Mouse (Mus musculus) intestine, postnatal 0 days (tissue): Measurements from ENCODE around the gene BC051019. TPM values are rescaled to one million over a fixed set of nuclear protein-coding genes. Genes with fewer than 3 reads are reported as not detected.

Source experiments
- ATAC-seq: fragments of 200-750 bp; cut with Nextera tagmentation; 2 replicates; pipeline ENCODE4 v1.8.0; 2017; ENCODE audit warnings: mild to moderate bottlenecking, moderate TSS enrichment, moderate library complexity
- H3K27ac ChIP-seq: fragments of 300-500 bp; sonication (generic); 2 replicates; pipeline ENCODE4 v1.5.1; 2014; ENCODE audit warnings: mild to moderate bottlenecking, low read depth, low read length, moderate library complexity
- H3K27me3 ChIP-seq: fragments of 300-500 bp; sonication (generic); replicated peaks from 2 replicates; pipeline ENCODE4 v1.6.1; 2014; ENCODE audit warnings: low read length, mixed read lengths; ENCODE audit not compliant: control insufficient read depth, insufficient read depth
- H3K36me3 ChIP-seq: fragments of 300-500 bp; sonication (generic); 2 replicates; pipeline ENCODE4 v1.6.1; 2014; ENCODE audit warnings: mild to moderate bottlenecking, moderate library complexity; ENCODE audit not compliant: control insufficient read depth, insufficient read depth
- H3K4me1 ChIP-seq: fragments of 300-500 bp; sonication (generic); replicated peaks from 2 replicates; pipeline ENCODE4 v1.6.1; 2014; ENCODE audit warnings: antibody characterized with exemption, low read length, mixed read lengths; ENCODE audit not compliant: control insufficient read depth, insufficient read depth
- H3K4me2 ChIP-seq: fragments of 300-500 bp; sonication (generic); replicated peaks from 2 replicates; pipeline ENCODE4 v1.6.1; 2014; ENCODE audit warnings: low read depth, mild to moderate bottlenecking, moderate library complexity
- H3K4me3 ChIP-seq: fragments of 300-500 bp; sonication (generic); 2 replicates; pipeline ENCODE4 v1.5.1; 2014; ENCODE audit warnings: low read depth, low read length
- H3K9ac ChIP-seq: fragments of 300-500 bp; sonication (generic); 2 replicates; pipeline ENCODE4 v1.6.1; 2014; ENCODE audit warnings: mild to moderate bottlenecking, low read depth, low read length
- H3K9me3 ChIP-seq: fragments of 300-500 bp; sonication (generic); 2 replicates; pipeline ENCODE4 v1.6.1; 2016; ENCODE audit warnings: mixed run types; ENCODE audit not compliant: control insufficient read depth
- CTCF ChIP-seq: sonication (generic); IDR thresholded peaks from 2 replicates; pipeline ENCODE4 v1.5.1; 2016; ENCODE audit warnings: low read depth, mild to moderate bottlenecking, control low read depth, antibody characterized with exemption, moderate library complexity
- WGBS: fragments of 180-500 bp; shearing (Covaris S2); extraction: QIAGEN DNeasy Blood & Tissue Kit; methylation state at CpG from one replicate; pipeline ENCODE4 v1.1.7; 2014; 5-methylcytosine and 5-hydroxymethylcytosine counted together
- polyA plus RNA-seq: library from polyadenylated mRNA; unstranded; fragments of >200 nt; fragmentation: Nextera tagmentation; extraction: Ambion mirVana; gene quantifications from 2 replicates; pipeline ENCODE4 v1.2.1, GENCODE M21; 2015

Gene BC051019
- polyA plus RNA-seq, 1 experiment from 2014 or later, result not detected

- WGBS, result 84% methylated on average over 2 of the region's 2 CpGs
- H3K4me3 ChIP-seq, result no peak overlapping the region
- ATAC-seq, result no peak
- H3K4me2 ChIP-seq, result no peak overlapping the region
- H3K27me3 ChIP-seq, result no peaks in the 10 kb centered on the region
- TF ChIP-seq CTCF, result no peak
- no peaks in the 10 kb centered on the region for H3K4me1 ChIP-seq
- no peaks in the 10 kb centered on the region for H3K9me3 ChIP-seq
- H3K27ac ChIP-seq, result no peak overlapping the region
- H3K36me3 ChIP-seq, result peaks cover 35% of the 10 kb centered on the region; the same call in 1 of the 2 replicates
- H3K9ac ChIP-seq, result no peak overlapping the region
These were observed 10.1 kb downstream of the BC051019 start for GRCm38 (mm10) chr7:109713434-109713982.

- WGBS, result 93% methylated on average over 7 of the region's 7 CpGs
These were observed 11.5 kb downstream of the BC051019 start for GRCm38 (mm10) chr7:109712198-109712597.

GRCm38 (mm10) chr7:109710069-109710468 is 13.6 kb downstream of the BC051019 start:
- 13% methylated on average over 1 of the region's 1 CpGs for WGBS
- no peaks in the 10 kb centered on the region for H3K4me1 ChIP-seq
- H3K4me3 ChIP-seq, result no peak overlapping the region
- ATAC-seq, result no peak
- H3K9ac ChIP-seq, result no peak overlapping the region
- peaks cover 44% of the 10 kb centered on the region; the same call in 1 of the 2 replicates for H3K36me3 ChIP-seq
- no peaks in the 10 kb centered on the region for H3K27me3 ChIP-seq
- TF ChIP-seq CTCF, result no peak
- H3K4me2 ChIP-seq, result no peak overlapping the region
- H3K27ac ChIP-seq, result no peak overlapping the region
- H3K9me3 ChIP-seq, result no peaks in the 10 kb centered on the region

More at GRCm38 (mm10) chr7:109712198-109712597, 11.5 kb downstream of the BC051019 start:
- H3K4me1 ChIP-seq, result no peaks in the 10 kb centered on the region
- no peaks in the 10 kb centered on the region for H3K27me3 ChIP-seq
- TF ChIP-seq CTCF, result no peak
- no peak overlapping the region for H3K4me2 ChIP-seq
- H3K36me3 ChIP-seq, result peaks cover 44% of the 10 kb centered on the region; the same call in 1 of the 2 replicates
- no peak overlapping the region for H3K4me3 ChIP-seq
- no peaks in the 10 kb centered on the region for H3K9me3 ChIP-seq
- H3K9ac ChIP-seq, result no peak overlapping the region
- no peak overlapping the region for H3K27ac ChIP-seq
- ATAC-seq, result no peak

GRCm38 (mm10) chr7:109708961-109709382 is 14.7 kb downstream of the BC051019 start:
- no peak for TF ChIP-seq CTCF
- H3K4me3 ChIP-seq, result no peak overlapping the region
- H3K4me2 ChIP-seq, result no peak overlapping the region
- no peaks in the 10 kb centered on the region for H3K27me3 ChIP-seq
- 38% methylated on average over 3 of the region's 3 CpGs for WGBS
- H3K27ac ChIP-seq, result no peak overlapping the region
- peaks cover 44% of the 10 kb centered on the region; the same call in 1 of the 2 replicates for H3K36me3 ChIP-seq
- H3K4me1 ChIP-seq, result no peaks in the 10 kb centered on the region
- H3K9ac ChIP-seq, result no peak overlapping the region
- no peaks in the 10 kb centered on the region for H3K9me3 ChIP-seq
- no peak for ATAC-seq

GRCm38 (mm10) chr7:109707023-109707785 is 16.4 kb downstream of the BC051019 start:
- Histone ChIP-seq H3K4me2 (no peak overlapping the region), H3K9ac (no peak overlapping the region), H3K27me3 (0 out of 2 replicates have a peak, but pooled peaks cover 4% of the 10 kb centered on the region), H3K4me1 (no peaks in the 10 kb centered on the region), H3K36me3 (peaks cover 33% of the 10 kb centered on the region; the same call in 1 of the 2 replicates), H3K9me3 (no peaks in the 10 kb centered on the region), H3K4me3 (no peak overlapping the region), H3K27ac (no peak overlapping the region)
- no peak for ATAC-seq
- peak; percentile 83 for TF ChIP-seq CTCF
- 36% methylated on average over 4 of the region's 4 CpGs for WGBS

GRCm38 (mm10) chr7:109704461-109704860 is 19.2 kb downstream of the BC051019 start:
- H3K9ac ChIP-seq, result no peak overlapping the region
- 0 out of 2 replicates have a peak, but pooled peaks cover 4% of the 10 kb centered on the region for H3K27me3 ChIP-seq
- H3K36me3 ChIP-seq, result peaks cover 15% of the 10 kb centered on the region; the same call in 1 of the 2 replicates
- TF ChIP-seq CTCF, result no peak
- peak overlapping the region; percentile 85; the same call in 1 of the 2 replicates for H3K4me2 ChIP-seq
- no peak overlapping the region for H3K27ac ChIP-seq
- no peaks in the 10 kb centered on the region for H3K9me3 ChIP-seq
- ATAC-seq, result no peak
- no peaks in the 10 kb centered on the region for H3K4me1 ChIP-seq
- 43% methylated on average over 3 of the region's 3 CpGs for WGBS
- peak overlapping the region; percentile 66; the same call in 1 of the 2 replicates for H3K4me3 ChIP-seq
